Mouse (Mus musculus) neural tube, embryonic 13.5 days (tissue): ENCODE results near the gene Gtf2h1. TPM values are rescaled to one million over a fixed set of nuclear protein-coding genes. Genes with fewer than 3 reads are reported as not detected.
A peak's percentile ranks its signal among the peaks of the same experiment; 100 is the strongest.

Experiments used
- ATAC-seq: fragments of 200-750 bp; cut with Nextera tagmentation; 2 replicates; pipeline ENCODE4 v1.8.0; 2017; ENCODE audit warnings: low read depth, mild to moderate bottlenecking, moderate TSS enrichment, moderate library complexity
- H3K27ac ChIP-seq: fragments of 300-500 bp; sonication (generic); replicated peaks from 2 replicates; pipeline ENCODE4 v1.5.1; 2015; ENCODE audit warnings: moderate library complexity, mild to moderate bottlenecking, inconsistent platforms
- H3K27me3 ChIP-seq: fragments of 300-500 bp; sonication (generic); 2 replicates; pipeline ENCODE4 v1.6.1; 2015; ENCODE audit warnings: mild to moderate bottlenecking, inconsistent platforms
- H3K36me3 ChIP-seq: fragments of 300-500 bp; sonication (generic); 2 replicates; pipeline ENCODE4 v1.6.1; 2015; ENCODE audit warnings: mild to moderate bottlenecking, inconsistent platforms
- H3K4me1 ChIP-seq: fragments of 300-500 bp; sonication (generic); replicated peaks from 2 replicates; pipeline ENCODE4 v1.6.1; 2015; ENCODE audit warnings: inconsistent platforms
- H3K4me2 ChIP-seq: fragments of 300-500 bp; sonication (generic); 2 replicates; pipeline ENCODE4 v1.6.1; 2015; ENCODE audit warnings: inconsistent platforms, mild to moderate bottlenecking, moderate library complexity
- H3K4me3 ChIP-seq: fragments of 300-500 bp; sonication (generic); 2 replicates; pipeline ENCODE4 v1.5.1; 2015; ENCODE audit warnings: mild to moderate bottlenecking, inconsistent platforms
- H3K9ac ChIP-seq: fragments of 300-500 bp; sonication (generic); 2 replicates; pipeline ENCODE4 v1.6.1; 2015; ENCODE audit warnings: moderate library complexity, mild to moderate bottlenecking, inconsistent platforms
- H3K9me3 ChIP-seq: fragments of 300-500 bp; sonication (generic); 2 replicates; pipeline ENCODE4 v1.6.1; 2016; ENCODE audit warnings: inconsistent platforms
- WGBS: fragments of 180-500 bp; shearing (Covaris S2); methylation state at CpG from one replicate; pipeline ENCODE4 v1.1.7; 2015; 5-methylcytosine and 5-hydroxymethylcytosine counted together
- polyA plus RNA-seq: library from polyadenylated mRNA; unstranded; fragments of >200 nt; fragmentation: Nextera tagmentation; extraction: Ambion mirVana; gene quantifications from 2 replicates; pipeline ENCODE4 v1.2.1, GENCODE M21; 2015

Gene Gtf2h1
- polyA plus RNA-seq, 1 experiment from 2014 or later: 38.2 TPM

- peaks cover 31% of the 10 kb centered on the region for H3K4me1 ChIP-seq
- H3K9ac ChIP-seq: no peak overlapping the region
- H3K36me3 ChIP-seq: no peaks in the 10 kb centered on the region
- H3K27ac ChIP-seq: no peak overlapping the region
- no peaks in the 10 kb centered on the region for H3K9me3 ChIP-seq
- H3K27me3 ChIP-seq: peaks cover 19% of the 10 kb centered on the region
- 95% methylated on average over 4 of the region's 4 CpGs for WGBS
- no peak for ATAC-seq
- H3K4me2 ChIP-seq: no peak overlapping the region
- no peak overlapping the region for H3K4me3 ChIP-seq
Observed at GRCm38 (mm10) chr7:46843576-46843975, 47.7 kb downstream of the Gtf2h1 start.

GRCm38 (mm10) chr7:46845211-46845977 is 49.5 kb downstream of the Gtf2h1 start:
- Histone ChIP-seq H3K4me1 (peaks cover 21% of the 10 kb centered on the region), H3K4me3 (peak overlapping the region; percentile 79), H3K9ac (peak overlapping the region; percentile 90), H3K36me3 (peaks cover 15% of the 10 kb centered on the region), H3K9me3 (no peaks in the 10 kb centered on the region), H3K27me3 (peaks cover 14% of the 10 kb centered on the region; the same call in 1 of the 2 replicates), H3K4me2 (peak overlapping the region; percentile 97), H3K27ac (peak overlapping the region; percentile 87)
- under 1% methylated on average over 51 of the region's 51 CpGs for WGBS
- ATAC-seq: peak; percentile 89

- Histone ChIP-seq H3K9ac (peak overlapping the region; percentile 90), H3K4me2 (peak overlapping the region; percentile 97), H3K4me3 (peak overlapping the region; percentile 79), H3K4me1 (peaks cover 21% of the 10 kb centered on the region), H3K27me3 (peaks cover 9% of the 10 kb centered on the region; the same call in 1 of the 2 replicates), H3K36me3 (peaks cover 20% of the 10 kb centered on the region), H3K27ac (peak overlapping the region; percentile 87), H3K9me3 (no peaks in the 10 kb centered on the region)
- ATAC-seq: no peak
- WGBS: under 1% methylated on average over 36 of the region's 36 CpGs
Observed at GRCm38 (mm10) chr7:46845978-46846485, 50.1 kb downstream of the Gtf2h1 start.

GRCm38 (mm10) chr7:46846486-46847244 is 50.8 kb downstream of the Gtf2h1 start:
- Histone ChIP-seq H3K9ac (peak overlapping the region; percentile 90), H3K27ac (peak overlapping the region; percentile 87), H3K4me1 (peaks cover 21% of the 10 kb centered on the region), H3K27me3 (0 out of 2 replicates have a peak, but pooled peaks cover 3% of the 10 kb centered on the region), H3K4me3 (peak overlapping the region; percentile 79), H3K36me3 (peaks cover 26% of the 10 kb centered on the region), H3K9me3 (no peaks in the 10 kb centered on the region), H3K4me2 (peak overlapping the region; percentile 97)
- peak; percentile 54 for ATAC-seq
- WGBS: 1% methylated on average over 28 of the region's 28 CpGs

- Histone ChIP-seq H3K9ac (no peak overlapping the region), H3K36me3 (peaks cover 53% of the 10 kb centered on the region), H3K9me3 (no peaks in the 10 kb centered on the region), H3K27me3 (no peaks in the 10 kb centered on the region), H3K27ac (no peak overlapping the region), H3K4me2 (no peak overlapping the region), H3K4me1 (peaks cover 21% of the 10 kb centered on the region), H3K4me3 (no peak overlapping the region)
- ATAC-seq: no peak
- 72% methylated on average over 5 of the region's 5 CpGs for WGBS
Observed at GRCm38 (mm10) chr7:46849287-46849686, 53.4 kb downstream of the Gtf2h1 start.

GRCm38 (mm10) chr7:46851026-46851425 is 55.1 kb downstream of the Gtf2h1 start:
- Histone ChIP-seq H3K27me3 (no peaks in the 10 kb centered on the region), H3K4me3 (no peak overlapping the region), H3K9ac (no peak overlapping the region), H3K27ac (no peak overlapping the region), H3K9me3 (no peaks in the 10 kb centered on the region), H3K36me3 (peaks cover 69% of the 10 kb centered on the region), H3K4me2 (no peak overlapping the region), H3K4me1 (peaks cover 16% of the 10 kb centered on the region)
- 52% methylated on average over 7 of the region's 7 CpGs for WGBS
- ATAC-seq: no peak

- no peak for ATAC-seq
- Histone ChIP-seq H3K4me1 (peaks cover under 1% of the 10 kb centered on the region; the same call in 1 of the 2 replicates), H3K36me3 (peaks cover 72% of the 10 kb centered on the region), H3K4me3 (no peak overlapping the region), H3K27me3 (no peaks in the 10 kb centered on the region), H3K4me2 (no peak overlapping the region), H3K27ac (no peak overlapping the region), H3K9me3 (no peaks in the 10 kb centered on the region), H3K9ac (no peak overlapping the region)
- WGBS: 96% methylated on average over 1 of the region's 1 CpGs
Observed at GRCm38 (mm10) chr7:46852666-46853065, 56.8 kb downstream of the Gtf2h1 start.

GRCm38 (mm10) chr7:46853365-46853764 is 57.5 kb downstream of the Gtf2h1 start:
- no peaks in the 10 kb centered on the region for H3K4me1 ChIP-seq
- WGBS: 84% methylated on average over 9 of the region's 9 CpGs
- no peak overlapping the region for H3K9ac ChIP-seq
- H3K9me3 ChIP-seq: no peaks in the 10 kb centered on the region
- H3K27ac ChIP-seq: no peak overlapping the region
- peaks cover 72% of the 10 kb centered on the region for H3K36me3 ChIP-seq
- H3K4me3 ChIP-seq: no peak overlapping the region
- ATAC-seq: no peak
- no peak overlapping the region for H3K4me2 ChIP-seq
- H3K27me3 ChIP-seq: no peaks in the 10 kb centered on the region

GRCm38 (mm10) chr7:46855866-46856560 is 60.1 kb downstream of the Gtf2h1 start:
- H3K4me1 ChIP-seq: no peaks in the 10 kb centered on the region
- no peak overlapping the region for H3K4me2 ChIP-seq
- H3K36me3 ChIP-seq: peaks cover 52% of the 10 kb centered on the region
- ATAC-seq: no peak
- H3K9ac ChIP-seq: no peak overlapping the region
- no peak overlapping the region for H3K27ac ChIP-seq
- no peaks in the 10 kb centered on the region for H3K27me3 ChIP-seq
- H3K4me3 ChIP-seq: no peak overlapping the region
- 72% methylated on average over 7 of the region's 7 CpGs for WGBS
- H3K9me3 ChIP-seq: no peaks in the 10 kb centered on the region

GRCm38 (mm10) chr7:46857436-46857835 is 61.5 kb downstream of the Gtf2h1 start:
- Histone ChIP-seq H3K27ac (no peak overlapping the region), H3K9me3 (no peaks in the 10 kb centered on the region), H3K4me3 (no peak overlapping the region), H3K36me3 (peaks cover 38% of the 10 kb centered on the region), H3K4me1 (no peaks in the 10 kb centered on the region), H3K4me2 (no peak overlapping the region), H3K27me3 (no peaks in the 10 kb centered on the region), H3K9ac (no peak overlapping the region)
- no peak for ATAC-seq
- WGBS: 75% methylated on average over 9 of the region's 9 CpGs

- no peak overlapping the region for H3K27ac ChIP-seq
- no peaks in the 10 kb centered on the region for H3K27me3 ChIP-seq
- no peak overlapping the region for H3K9ac ChIP-seq
- no peak for ATAC-seq
- H3K36me3 ChIP-seq: peaks cover 22% of the 10 kb centered on the region
- no peak overlapping the region for H3K4me3 ChIP-seq
- H3K9me3 ChIP-seq: no peaks in the 10 kb centered on the region
- WGBS: 61% methylated on average over 6 of the region's 6 CpGs
- no peaks in the 10 kb centered on the region for H3K4me1 ChIP-seq
- no peak overlapping the region for H3K4me2 ChIP-seq
Observed at GRCm38 (mm10) chr7:46859031-46859430, 63.1 kb downstream of the Gtf2h1 start.

GRCm38 (mm10) chr7:46860996-46861395 is 65.1 kb downstream of the Gtf2h1 start, which contains the start of gene Ldhc:
TSS of gene Ldhc (plus strand) at chr7:46861203.
- WGBS: 39% methylated on average over 10 of the region's 10 CpGs
- H3K27me3 ChIP-seq: no peaks in the 10 kb centered on the region

More at GRCm38 (mm10) chr7:46860996-46861395, 65.1 kb downstream of the Gtf2h1 start, which contains the start of gene Ldhc:
- Histone ChIP-seq H3K4me3 (no peak within 1 kb of the TSS), H3K9me3 (no peaks in the 10 kb centered on the region), H3K4me1 (no peaks in the 10 kb centered on the region), H3K27ac (no peak within 1 kb of the TSS), H3K36me3 (peaks cover 4% of the 10 kb centered on the region), H3K9ac (no peak within 1 kb of the TSS), H3K4me2 (no peak within 1 kb of the TSS)
- no peak for ATAC-seq
